Mouse (Mus musculus) forebrain, embryonic 13.5 days (tissue): ENCODE results near the gene Arhgef10l. TPM values are rescaled to one million over a fixed set of nuclear protein-coding genes. Genes with fewer than 3 reads are reported as not detected.
"Not testable (repeated sequence)": the region's sequence is repeated elsewhere in the genome, so short reads cannot be mapped to it uniquely, and the experiment has no call there.

Experiments
- ATAC-seq: fragments of 200-750 bp; cut with Nextera tagmentation; 2 replicates; pipeline ENCODE4 v1.8.0; 2017
- H3K27ac ChIP-seq: fragments of 300-500 bp; sonication (generic); 2 replicates; pipeline ENCODE4 v1.5.1; 2015; ENCODE audit warnings: inconsistent platforms, mild to moderate bottlenecking, moderate library complexity
- H3K27me3 ChIP-seq: fragments of 300-500 bp; sonication (generic); 2 replicates; pipeline ENCODE4 v1.6.1; 2015; ENCODE audit warnings: mild to moderate bottlenecking, inconsistent platforms
- H3K36me3 ChIP-seq: fragments of 300-500 bp; sonication (generic); 2 replicates; pipeline ENCODE4 v1.6.1; 2015; ENCODE audit warnings: mild to moderate bottlenecking, inconsistent platforms; ENCODE audit not compliant: poor library complexity, severe bottlenecking
- H3K4me1 ChIP-seq: fragments of 300-500 bp; sonication (generic); 2 replicates; pipeline ENCODE4 v1.6.1; 2015; ENCODE audit warnings: inconsistent platforms
- H3K4me2 ChIP-seq: fragments of 300-500 bp; sonication (generic); 2 replicates; pipeline ENCODE4 v1.6.1; 2015; ENCODE audit warnings: inconsistent platforms, mild to moderate bottlenecking, moderate library complexity
- H3K4me3 ChIP-seq: fragments of 300-500 bp; sonication (generic); 2 replicates; pipeline ENCODE4 v1.5.1; 2015; ENCODE audit warnings: mild to moderate bottlenecking, inconsistent platforms
- H3K9ac ChIP-seq: fragments of 300-500 bp; sonication (generic); 2 replicates; pipeline ENCODE4 v1.6.1; 2015; ENCODE audit warnings: mild to moderate bottlenecking, inconsistent platforms
- H3K9me3 ChIP-seq: fragments of 300-500 bp; sonication (generic); replicated peaks from 2 replicates; pipeline ENCODE4 v1.6.1; 2016; ENCODE audit warnings: inconsistent platforms
- WGBS: fragments of 180-500 bp; shearing (Covaris S2); methylation state at CpG from one replicate; pipeline ENCODE4 v1.1.7; 2015; 5-methylcytosine and 5-hydroxymethylcytosine counted together
- polyA plus RNA-seq: library from polyadenylated mRNA; unstranded; fragments of >200 nt; fragmentation: Nextera tagmentation; extraction: Ambion mirVana; gene quantifications from 2 replicates; pipeline ENCODE4 v1.2.1, GENCODE M21; 2015

Arhgef10l gene
- polyA plus RNA-seq, 1 experiment from 2014 or later, result 20.2 TPM

- Histone ChIP-seq H3K36me3 (peaks cover 92% of the 10 kb centered on the region), H3K9me3 (no peaks in the 10 kb centered on the region), H3K4me3 (no peak overlapping the region), H3K4me2 (no peak overlapping the region), H3K27me3 (no peaks in the 10 kb centered on the region), H3K9ac (no peak overlapping the region), H3K4me1 (no peaks in the 10 kb centered on the region), H3K27ac (no peak overlapping the region)
- WGBS, result 86% methylated on average over 5 of the region's 5 CpGs
- ATAC-seq, result no peak
Observed at GRCm38 (mm10) chr4:140586478-140586877, 79.3 kb downstream of the Arhgef10l start.

GRCm38 (mm10) chr4:140584240-140584639 lies 81.6 kb downstream of the Arhgef10l start:
- Histone ChIP-seq H3K9me3 (no peaks in the 10 kb centered on the region), H3K27me3 (no peaks in the 10 kb centered on the region), H3K9ac (no peak overlapping the region), H3K27ac (no peak overlapping the region), H3K36me3 (peaks cover 94% of the 10 kb centered on the region), H3K4me1 (no peaks in the 10 kb centered on the region), H3K4me3 (no peak overlapping the region), H3K4me2 (no peak overlapping the region)
- WGBS, result 74% methylated on average over 5 of the region's 5 CpGs
- ATAC-seq, result no peak

GRCm38 (mm10) chr4:140582390-140583088 lies 83.3 kb downstream of the Arhgef10l start:
- H3K4me2 ChIP-seq, result no peak overlapping the region
- H3K9ac ChIP-seq, result no peak overlapping the region
- H3K36me3 ChIP-seq, result peaks cover 95% of the 10 kb centered on the region
- no peaks in the 10 kb centered on the region for H3K9me3 ChIP-seq
- WGBS, result 86% methylated on average over 15 of the region's 15 CpGs
- no peaks in the 10 kb centered on the region for H3K4me1 ChIP-seq
- H3K27ac ChIP-seq, result no peak overlapping the region
- no peak for ATAC-seq
- no peak overlapping the region for H3K4me3 ChIP-seq
- no peaks in the 10 kb centered on the region for H3K27me3 ChIP-seq

- Histone ChIP-seq H3K4me2 (no peak overlapping the region), H3K36me3 (peaks cover 96% of the 10 kb centered on the region), H3K4me3 (no peak overlapping the region), H3K27me3 (no peaks in the 10 kb centered on the region), H3K9me3 (no peaks in the 10 kb centered on the region), H3K9ac (no peak overlapping the region), H3K27ac (no peak overlapping the region), H3K4me1 (no peaks in the 10 kb centered on the region)
- no peak for ATAC-seq
- 79% methylated on average over 23 of the region's 23 CpGs for WGBS
Observed at GRCm38 (mm10) chr4:140581730-140582389, 84.0 kb downstream of the Arhgef10l start.

- Histone ChIP-seq H3K36me3 (peaks cover 96% of the 10 kb centered on the region), H3K4me1 (no peaks in the 10 kb centered on the region), H3K27me3 (no peaks in the 10 kb centered on the region), H3K9me3 (no peaks in the 10 kb centered on the region), H3K4me3 (no peak overlapping the region), H3K4me2 (no peak overlapping the region), H3K9ac (no peak overlapping the region), H3K27ac (no peak overlapping the region)
- 83% methylated on average over 15 of the region's 16 CpGs for WGBS
- no peak for ATAC-seq
Observed at GRCm38 (mm10) chr4:140581341-140581729, 84.5 kb downstream of the Arhgef10l start.

- H3K36me3 ChIP-seq, result peaks cover 96% of the 10 kb centered on the region
- H3K4me1 ChIP-seq, result no peaks in the 10 kb centered on the region
- no peak overlapping the region for H3K4me3 ChIP-seq
- H3K4me2 ChIP-seq, result no peak overlapping the region
- no peaks in the 10 kb centered on the region for H3K27me3 ChIP-seq
- H3K27ac ChIP-seq, result no peak overlapping the region
- no peak for ATAC-seq
- H3K9me3 ChIP-seq, result no peaks in the 10 kb centered on the region
- H3K9ac ChIP-seq, result no peak overlapping the region
- WGBS, result 91% methylated on average over 4 of the region's 4 CpGs
Observed at GRCm38 (mm10) chr4:140580866-140581265, 84.9 kb downstream of the Arhgef10l start.

- H3K9me3 ChIP-seq, result no peaks in the 10 kb centered on the region
- no peak for ATAC-seq
- H3K27me3 ChIP-seq, result no peaks in the 10 kb centered on the region
- 87% methylated on average over 8 of the region's 8 CpGs for WGBS
- no peak overlapping the region for H3K27ac ChIP-seq
- H3K9ac ChIP-seq, result no peak overlapping the region
- H3K4me1 ChIP-seq, result no peaks in the 10 kb centered on the region
- peaks cover 98% of the 10 kb centered on the region for H3K36me3 ChIP-seq
- no peak overlapping the region for H3K4me2 ChIP-seq
- H3K4me3 ChIP-seq, result no peak overlapping the region
Observed at GRCm38 (mm10) chr4:140579576-140579975, 86.2 kb downstream of the Arhgef10l start.

GRCm38 (mm10) chr4:140579149-140579548 lies 86.7 kb downstream of the Arhgef10l start:
- no peaks in the 10 kb centered on the region for H3K4me1 ChIP-seq
- no peak for ATAC-seq
- no peaks in the 10 kb centered on the region for H3K27me3 ChIP-seq
- no peak overlapping the region for H3K27ac ChIP-seq
- WGBS, result 97% methylated on average over 13 of the region's 13 CpGs
- no peak overlapping the region for H3K4me2 ChIP-seq
- no peak overlapping the region for H3K4me3 ChIP-seq
- no peak overlapping the region for H3K9ac ChIP-seq
- H3K36me3 ChIP-seq, result peaks cover 98% of the 10 kb centered on the region
- H3K9me3 ChIP-seq, result no peaks in the 10 kb centered on the region

- no peaks in the 10 kb centered on the region for H3K9me3 ChIP-seq
- H3K4me2 ChIP-seq, result no peak overlapping the region
- H3K36me3 ChIP-seq, result peaks cover 99% of the 10 kb centered on the region
- no peak overlapping the region for H3K4me3 ChIP-seq
- H3K4me1 ChIP-seq, result no peaks in the 10 kb centered on the region
- H3K27me3 ChIP-seq, result no peaks in the 10 kb centered on the region
- ATAC-seq, result no peak
- no peak overlapping the region for H3K27ac ChIP-seq
- H3K9ac ChIP-seq, result no peak overlapping the region
- 97% methylated on average over 16 of the region's 16 CpGs for WGBS
Observed at GRCm38 (mm10) chr4:140576628-140577027, 89.2 kb downstream of the Arhgef10l start.

- H3K4me3 ChIP-seq, H3K9me3 ChIP-seq, H3K4me2 ChIP-seq, H3K9ac ChIP-seq, H3K27ac ChIP-seq, H3K4me1 ChIP-seq, ATAC-seq, H3K27me3 ChIP-seq: not testable (repeated sequence)
- 88% methylated on average over 7 of the region's 7 CpGs for WGBS
- peaks cover 95% of the 10 kb centered on the region for H3K36me3 ChIP-seq
Observed at GRCm38 (mm10) chr4:140574863-140575262, 90.9 kb downstream of the Arhgef10l start.

GRCm38 (mm10) chr4:140572376-140572775 lies 93.4 kb downstream of the Arhgef10l start:
- H3K27me3 ChIP-seq, result no peaks in the 10 kb centered on the region
- no peak overlapping the region for H3K9ac ChIP-seq
- H3K36me3 ChIP-seq, result peaks cover 95% of the 10 kb centered on the region
- ATAC-seq, result no peak
- H3K4me1 ChIP-seq, result no peaks in the 10 kb centered on the region
- H3K9me3 ChIP-seq, result 0 out of 2 replicates have a peak, but pooled peaks cover 3% of the 10 kb centered on the region
- H3K4me3 ChIP-seq, result no peak overlapping the region
- no peak overlapping the region for H3K4me2 ChIP-seq
- WGBS, result 94% methylated on average over 17 of the region's 17 CpGs
- no peak overlapping the region for H3K27ac ChIP-seq

GRCm38 (mm10) chr4:140569394-140569793 lies 96.4 kb downstream of the Arhgef10l start:
- Histone ChIP-seq H3K9me3 (0 out of 2 replicates have a peak, but pooled peaks cover 4% of the 10 kb centered on the region), H3K36me3 (peaks cover 94% of the 10 kb centered on the region), H3K4me3 (no peak overlapping the region), H3K27ac (no peak overlapping the region), H3K4me1 (0 out of 2 replicates have a peak, but pooled peaks cover 3% of the 10 kb centered on the region), H3K9ac (no peak overlapping the region), H3K27me3 (no peaks in the 10 kb centered on the region), H3K4me2 (no peak overlapping the region)
- no peak for ATAC-seq
- WGBS, result 90% methylated on average over 2 of the region's 2 CpGs
